Mouse (Mus musculus) bone marrow, adult 2 months (tissue): ENCODE measurements around the gene Rad51b.

ENCODE experiments used
- CTCF ChIP-seq: fragments of 200-500 bp; IDR thresholded peaks from 2 replicates; pipeline ENCODE4 v1.5.1; 2011; ENCODE audit warnings: low read length, control low read depth; ENCODE audit not compliant: control insufficient read depth, insufficient read depth
- POLR2A ChIP-seq: fragments of 200-500 bp; IDR thresholded peaks from 2 replicates; pipeline ENCODE4 v1.6.1; 2011; ENCODE audit warnings: low read depth, mild to moderate bottlenecking, control low read depth, low read length, borderline replicate concordance; ENCODE audit not compliant: control insufficient read depth

GRCm38 (mm10) chr12:79597786-79598185, 300.7 kb downstream of the Rad51b start:
- TF ChIP-seq CTCF (no peak), POLR2A (no peak)
